Mouse (Mus musculus) heart, adult 18-20 months (tissue): ENCODE data around the gene Avil. TPM values are rescaled to one million over a fixed set of nuclear protein-coding genes. Genes with fewer than 3 reads are reported as not detected.
"Not testable (repeated sequence)": the region's sequence is repeated elsewhere in the genome, so short reads cannot be mapped to it uniquely, and the experiment has no call there.

Source experiments
- DNase-seq, 2 experiments: peaks; one replicate each; pipeline ENCODE4 v3.0.0; 2021 to 2022; ENCODE audit warnings: mixed read lengths in 1 of 2
- microRNA-seq, 2 experiments: library from miRNA; unstranded; fragments of <30 nt; microRNA quantifications; one replicate each; pipeline ENCODE4 v1.2.0; 2022
- total RNA-seq, 2 experiments: library from RNA; stranded (reverse); gene quantifications; 2 replicates each; pipeline ENCODE4 v1.2.3; 2021

Avil gene
- total RNA-seq, 2 experiments from 2014 or later: 0.37 to 0.64 TPM

GRCm38 (mm10) chr10:127059968-127060916, 59.7 kb downstream of the Avil start, which contains the start of gene March9:
TSS of gene March9 (minus strand) at chr10:127060184.
- peak; percentile 64 to 70 for DNase-seq

GRCm38 (mm10) chr10:127061085-127061484, 60.6 kb downstream of the Avil start:
- DNase-seq: no peak

- DNase-seq: no peak
These were observed 61.0 kb downstream of the Avil start for GRCm38 (mm10) chr10:127061513-127061912.

GRCm38 (mm10) chr10:127062101-127062500, 61.6 kb downstream of the Avil start:
- DNase-seq: not testable (repeated sequence)

- no peak for DNase-seq
These were observed 62.0 kb downstream of the Avil start for GRCm38 (mm10) chr10:127062503-127062902.

- peak; percentile 98 for DNase-seq
These were observed 62.8 kb downstream of the Avil start, which contains the start of gene Cdk4 for GRCm38 (mm10) chr10:127063239-127063872. TSS of gene Cdk4 (plus strand) at chr10:127063534.

- DNase-seq: no peak
These were observed 63.7 kb downstream of the Avil start for GRCm38 (mm10) chr10:127063913-127064870.

- DNase-seq: no peak
These were observed 65.5 kb downstream of the Avil start for GRCm38 (mm10) chr10:127065981-127066380.

- DNase-seq: no peak
These were observed 66.1 kb downstream of the Avil start for GRCm38 (mm10) chr10:127066519-127067018.

- no peak for DNase-seq
These were observed 68.0 kb downstream of the Avil start for GRCm38 (mm10) chr10:127068360-127069038.

- no peak for DNase-seq
These were observed 69.0 kb downstream of the Avil start for GRCm38 (mm10) chr10:127069281-127070189.

Small RNA genes within 50 kb of the gene (microRNA-seq; reads per million reads assigned to microRNA genes)
- 52.7 to 155 reads per million in 2 experiments for gene Mir26a-2
- gene Mir546: 0 to 0.38 reads per million in 2 experiments

Other genes with a start within 250 kb of the Avil start
- gene Atp23, start 99.4 kb upstream of the Avil start, total RNA-seq: 1 to 10 TPM; 4.2 to 5.1 TPM
- gene Ctdsp2, start 22.0 kb upstream of the Avil start, total RNA-seq: 10 to 100 TPM; 83.8 to 94.3 TPM
- 10 to 100 TPM; 57.3 to 71.6 TPM for gene Tsfm, start 30.1 kb downstream of the Avil start, total RNA-seq
- 1 to 10 TPM; 7.0 to 8.2 TPM for gene Mettl1, start 40.7 kb downstream of the Avil start, total RNA-seq
- under 1 TPM in 1 of 2 experiments, not detected in 1; 0.15 TPM for gene Eef1akmt3, start 40.8 kb downstream of the Avil start, total RNA-seq
- under 1 TPM; 0.20 to 0.23 TPM for gene Cyp27b1, start 47.5 kb downstream of the Avil start, total RNA-seq
- gene March9, start 59.5 kb downstream of the Avil start, total RNA-seq: 1 to 10 TPM; 2.9 to 3.5 TPM
- 10 to 100 TPM; 81.5 to 84.1 TPM for gene Cdk4, start 62.8 kb downstream of the Avil start, total RNA-seq
- gene Tspan31, start 69.6 kb downstream of the Avil start, total RNA-seq: 10 to 100 TPM; 44.7 to 47.4 TPM
- 1 to 10 TPM; 4.2 to 6.1 TPM for gene Agap2, start 74.6 kb downstream of the Avil start, total RNA-seq
- gene Os9, start 120.4 kb downstream of the Avil start, total RNA-seq: 10 to 100 TPM; 23.2 to 28.8 TPM
- gene B4galnt1, start 164.5 kb downstream of the Avil start, total RNA-seq: 1 to 10 TPM; 1.8 to 7.9 TPM
- 1 to 10 TPM; 8.0 to 9.2 TPM for gene Slc26a10, start 179.9 kb downstream of the Avil start, total RNA-seq
- 10 to 100 TPM in 1 of 2 experiments, 1 to 10 TPM in 1; 8.9 to 10.1 TPM for gene Arhgef25, start 189.4 kb downstream of the Avil start, total RNA-seq
- 10 to 100 TPM; 18.1 to 21.2 TPM for gene Dtx3, start 195.0 kb downstream of the Avil start, total RNA-seq
- 10 to 100 TPM; 30.3 to 30.8 TPM for gene Pip4k2c, start 210.9 kb downstream of the Avil start, total RNA-seq